Mouse (Mus musculus) testis, adult 2 months (tissue): ENCODE data around the gene Pfn3. TPM values are rescaled to one million over a fixed set of nuclear protein-coding genes. Genes with fewer than 3 reads are reported as not detected.

Source experiments
- H3K27ac ChIP-seq: fragments of 200-500 bp; 2 replicates; pipeline ENCODE4 v1.5.1; 2012; ENCODE audit warnings: low read depth, low read length; ENCODE audit not compliant: control insufficient read depth, insufficient read depth
- H3K27me3 ChIP-seq: fragments of 200-500 bp; 2 replicates; pipeline ENCODE4 v1.6.1; 2012; ENCODE audit warnings: mild to moderate bottlenecking, low read length, moderate library complexity; ENCODE audit not compliant: control insufficient read depth, insufficient read depth
- H3K36me3 ChIP-seq: fragments of 200-500 bp; 2 replicates; pipeline ENCODE4 v1.6.1; 2012; ENCODE audit warnings: mild to moderate bottlenecking, low read length; ENCODE audit not compliant: control insufficient read depth, insufficient read depth
- H3K4me1 ChIP-seq: fragments of 200-500 bp; 2 replicates; pipeline ENCODE4 v1.6.1; 2012; ENCODE audit warnings: low read length; ENCODE audit not compliant: control insufficient read depth, insufficient read depth
- H3K4me3 ChIP-seq: fragments of 200-500 bp; 2 replicates; pipeline ENCODE4 v1.5.1; 2012; ENCODE audit warnings: low read depth, mild to moderate bottlenecking, low read length, moderate library complexity, mixed read lengths; ENCODE audit not compliant: control insufficient read depth
- CTCF ChIP-seq: fragments of 200-500 bp; IDR thresholded peaks from 2 replicates; pipeline ENCODE4 v1.5.1; 2012; ENCODE audit warnings: low read depth, mild to moderate bottlenecking, inconsistent platforms, low read length, moderate library complexity; ENCODE audit not compliant: control insufficient read depth, insufficient read depth, insufficient replicate concordance
- POLR2A ChIP-seq: fragments of 200-500 bp; IDR thresholded peaks from 2 replicates; pipeline ENCODE4 v1.6.1; 2012; ENCODE audit warnings: low read depth, mild to moderate bottlenecking, inconsistent platforms, low read length, moderate library complexity; ENCODE audit not compliant: control insufficient read depth
- polyA plus RNA-seq: library from polyadenylated mRNA; depleted of rRNA; stranded (reverse); fragments of >200 nt; gene quantifications from 2 replicates; pipeline ENCODE4 v1.2.3, GENCODE M21; 2012

The Pfn3 gene
- polyA plus RNA-seq, 1 experiment = 279 TPM

DNA sequence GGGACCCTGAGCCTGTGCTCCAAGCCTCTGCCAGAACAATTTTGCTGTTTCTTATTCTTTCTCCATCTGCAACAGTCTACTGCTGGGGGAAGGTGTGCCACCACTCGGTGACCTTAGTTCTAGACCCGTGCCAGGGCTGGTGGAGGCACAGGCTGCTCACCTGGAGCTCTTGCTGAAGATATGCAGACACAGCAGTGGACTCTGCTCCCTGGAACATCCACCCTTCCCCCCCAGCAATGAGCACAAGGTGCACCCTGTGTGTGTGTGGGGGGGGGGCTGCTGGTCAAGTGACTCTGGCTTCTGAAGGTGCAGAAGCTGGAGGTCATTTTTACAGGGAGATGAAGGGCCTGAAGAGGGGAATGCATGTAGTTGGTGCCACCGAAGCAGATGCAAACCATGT is 24.4 kb downstream of the Pfn3 start:
- Histone ChIP-seq H3K27me3 (no peaks in the 10 kb centered on the region), H3K4me3 (no peak overlapping the region), H3K4me1 (peaks cover 4% of the 10 kb centered on the region; the same call in 1 of the 2 replicates), H3K36me3 (no peaks in the 10 kb centered on the region), H3K27ac (no peak overlapping the region)
- TF ChIP-seq CTCF = no peak
- no peak for TF ChIP-seq POLR2A

DNA sequence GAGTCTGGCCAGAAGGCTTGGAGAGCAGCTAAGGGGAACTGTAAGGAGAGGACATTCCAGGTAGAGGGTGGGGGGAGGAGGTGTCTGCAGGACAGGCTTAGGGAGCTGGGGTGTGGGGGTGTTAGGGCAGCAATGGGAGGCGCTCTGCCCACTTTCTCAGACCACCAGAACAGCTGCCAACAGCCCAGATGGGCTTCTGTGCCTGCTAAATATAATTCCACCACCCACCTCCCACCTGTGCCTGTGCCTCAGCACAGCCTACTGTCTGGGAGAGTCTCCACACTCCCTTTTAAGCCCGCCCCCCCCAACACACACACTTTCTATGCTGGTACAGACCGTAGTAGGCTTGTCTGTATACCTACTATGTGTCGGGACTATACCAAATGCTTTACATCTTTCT is 33.2 kb downstream of the Pfn3 start:
- TF ChIP-seq CTCF (no peak), POLR2A (no peak)
- Histone ChIP-seq H3K4me3 (no peak overlapping the region), H3K27me3 (no peaks in the 10 kb centered on the region), H3K27ac (no peak overlapping the region), H3K36me3 (no peaks in the 10 kb centered on the region), H3K4me1 (peaks cover 9% of the 10 kb centered on the region)

DNA sequence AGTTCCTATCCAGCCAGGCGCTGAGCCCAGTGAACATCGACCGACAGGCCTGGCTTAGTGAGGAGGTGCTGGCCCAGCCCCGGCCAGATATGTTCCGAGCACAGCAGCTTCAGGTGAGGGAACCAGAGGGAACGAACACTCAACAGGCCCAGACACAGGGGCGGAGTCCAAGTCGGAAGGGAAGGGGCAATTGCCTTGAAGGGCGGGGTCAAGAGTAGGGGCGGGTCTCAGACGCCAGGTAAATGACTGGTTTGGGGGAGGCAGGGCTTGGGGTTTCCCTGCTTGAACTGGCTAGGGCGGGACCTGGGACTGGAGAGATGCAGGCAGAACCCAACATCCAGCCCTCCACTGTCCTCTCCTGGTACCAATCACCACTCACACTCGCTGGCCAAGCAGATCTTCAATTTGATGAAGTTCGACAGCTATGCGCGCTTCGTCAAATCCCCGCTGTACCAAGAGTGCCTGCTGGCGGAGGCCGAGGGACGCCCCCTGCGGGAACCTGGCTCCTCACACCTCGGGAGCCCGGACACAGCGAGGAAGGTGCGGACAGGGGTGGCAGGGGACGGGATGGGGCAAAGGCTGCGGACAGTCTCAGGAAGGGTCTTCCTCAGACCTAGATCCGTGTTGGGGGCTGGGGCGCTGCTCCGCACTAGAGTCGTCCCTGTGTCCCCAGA is 36.0 kb downstream of the Pfn3 start:
- no peaks in the 10 kb centered on the region for H3K27me3 ChIP-seq
- no peak overlapping the region for H3K27ac ChIP-seq
- TF ChIP-seq CTCF (no peak), POLR2A (no peak)
- no peaks in the 10 kb centered on the region for H3K36me3 ChIP-seq
- no peak overlapping the region; the same call in 1 of the 2 replicates for H3K4me3 ChIP-seq
- H3K4me1 ChIP-seq = peaks cover 7% of the 10 kb centered on the region; the same call in 1 of the 2 replicates

DNA sequence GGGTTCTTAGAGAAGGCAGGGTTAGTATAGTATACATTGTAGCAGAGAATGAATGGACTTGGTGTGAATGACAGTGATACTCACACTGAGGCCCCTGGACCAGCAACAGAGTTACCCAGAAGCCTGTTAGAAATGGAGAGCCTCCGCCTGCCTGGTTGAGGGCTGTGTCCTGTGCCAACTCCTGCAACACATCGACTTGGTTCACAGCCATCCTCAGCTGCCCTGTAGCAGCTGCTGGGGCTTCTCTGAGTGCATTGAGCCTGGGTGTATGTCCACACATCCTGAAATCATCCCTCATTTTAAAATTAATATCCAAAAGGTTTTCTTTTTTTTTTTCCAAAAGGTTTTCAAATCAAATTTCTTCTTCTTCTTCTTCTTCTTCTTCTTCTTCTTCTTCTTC is 39.2 kb downstream of the Pfn3 start:
- Histone ChIP-seq H3K36me3 (no peaks in the 10 kb centered on the region), H3K27me3 (no peaks in the 10 kb centered on the region), H3K4me1 (peaks cover 7% of the 10 kb centered on the region; the same call in 1 of the 2 replicates), H3K27ac (no peak overlapping the region), H3K4me3 (no peak overlapping the region)
- no peak for TF ChIP-seq CTCF
- TF ChIP-seq POLR2A = no peak

DNA sequence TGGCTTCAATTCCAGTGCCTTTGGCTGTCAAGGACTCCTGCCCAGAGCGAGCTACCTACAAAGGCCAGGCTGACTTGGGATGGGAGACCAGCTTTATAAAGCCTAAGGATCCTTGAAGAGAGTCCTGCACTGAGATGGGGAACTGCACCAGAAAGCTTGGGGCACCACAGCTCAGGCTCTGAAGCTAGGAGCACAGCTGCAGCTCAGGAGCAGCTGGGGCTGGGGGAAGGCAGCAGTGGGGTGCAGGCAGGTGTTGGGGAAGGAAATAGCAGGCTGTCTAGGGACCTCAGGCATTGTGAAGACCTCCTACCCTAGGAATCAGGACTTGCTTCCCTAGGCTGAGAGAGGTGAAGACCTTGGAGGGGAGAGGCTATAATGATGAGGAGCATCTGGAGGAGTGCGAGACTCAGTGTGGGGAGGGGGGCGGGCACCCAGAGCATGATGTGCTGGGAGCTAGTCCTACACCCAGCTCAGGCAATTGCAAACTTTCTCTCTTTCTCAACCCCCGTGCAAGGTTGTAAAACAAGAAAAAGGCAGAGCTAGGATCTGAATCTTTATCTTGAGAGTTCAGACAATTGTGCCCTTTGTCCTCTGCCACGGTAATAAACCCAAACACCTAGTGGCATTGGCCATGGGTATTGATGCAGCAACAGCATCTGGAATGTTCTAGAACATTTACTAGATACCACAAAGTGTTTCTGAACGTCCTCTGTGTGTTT is 40.7 kb downstream of the Pfn3 start:
- Histone ChIP-seq H3K27me3 (no peaks in the 10 kb centered on the region), H3K4me3 (no peak overlapping the region), H3K4me1 (peaks cover 7% of the 10 kb centered on the region; the same call in 1 of the 2 replicates), H3K27ac (no peak overlapping the region), H3K36me3 (no peaks in the 10 kb centered on the region)
- no peak for TF ChIP-seq CTCF

DNA sequence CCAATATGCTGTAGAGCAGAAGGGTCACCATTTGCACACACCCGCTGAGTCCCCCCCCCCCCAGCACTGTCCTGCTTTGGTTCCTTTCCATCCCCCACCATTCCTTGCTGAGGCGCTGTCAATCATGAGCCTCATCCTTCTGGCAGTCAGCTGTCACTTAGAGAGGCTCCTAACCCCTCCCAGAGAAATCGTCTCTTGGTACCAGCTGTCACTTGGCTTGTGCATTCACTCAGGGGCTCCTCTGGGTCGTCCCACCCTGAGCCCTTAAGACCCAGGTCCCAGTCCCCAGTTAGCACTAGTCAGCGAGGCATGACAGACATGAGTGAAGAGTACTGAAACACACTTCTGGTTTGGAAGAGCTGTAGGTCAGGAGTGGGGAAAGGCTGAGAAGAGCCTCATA is 43.3 kb downstream of the Pfn3 start:
- no peaks in the 10 kb centered on the region for H3K4me1 ChIP-seq
- TF ChIP-seq POLR2A (no peak), CTCF (no peak)
- no peaks in the 10 kb centered on the region for H3K36me3 ChIP-seq
- H3K4me3 ChIP-seq = no peak overlapping the region
- no peak overlapping the region for H3K27ac ChIP-seq
- no peaks in the 10 kb centered on the region for H3K27me3 ChIP-seq

DNA sequence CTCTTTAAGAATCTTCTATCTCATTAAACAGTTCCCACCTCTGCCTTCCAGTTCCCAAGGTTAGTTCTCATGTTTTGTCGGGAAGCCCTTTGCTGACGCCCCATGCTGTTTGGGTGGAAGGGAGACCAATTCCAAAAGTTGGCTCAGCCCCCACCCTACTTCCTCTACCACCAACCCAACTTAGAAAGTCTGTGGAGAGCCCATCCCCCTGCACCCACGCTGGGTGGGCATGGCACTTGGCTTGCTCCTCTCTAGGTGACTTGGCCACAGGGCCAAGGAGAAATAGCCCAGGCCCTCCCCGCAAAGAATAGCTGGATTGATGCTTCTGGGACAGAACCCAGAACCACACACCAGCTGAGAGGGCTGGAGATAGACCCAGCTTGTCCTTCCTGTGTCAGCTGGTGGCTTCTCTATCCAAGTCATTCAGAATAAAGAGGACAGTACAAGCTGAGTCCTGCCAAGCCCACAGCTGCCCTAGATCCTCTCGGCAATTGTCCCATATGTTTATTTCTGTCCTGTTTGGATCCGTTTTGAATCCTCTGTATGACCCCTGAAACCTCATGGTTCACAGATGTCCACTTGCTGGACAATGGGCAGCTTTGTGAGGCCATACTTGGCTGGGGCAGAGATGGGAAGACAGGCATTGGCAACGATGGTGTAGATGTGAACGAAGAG is 43.9 kb downstream of the Pfn3 start:
- no peak for TF ChIP-seq POLR2A
- TF ChIP-seq CTCF = no peak
- Histone ChIP-seq H3K36me3 (no peaks in the 10 kb centered on the region), H3K27ac (no peak overlapping the region), H3K4me3 (no peak overlapping the region), H3K4me1 (no peaks in the 10 kb centered on the region), H3K27me3 (no peaks in the 10 kb centered on the region)
